Mouse (Mus musculus): ENCODE results near the gene Gm28038.

The Gm28038 gene

GRCm38 (mm10) chr2:30280743-30281142, at the start of gene Gm28038:
Gm28038 (plus strand) TSS chr2:30281043.
- no peak for ATAC-seq (ENCODE audit: low TSS enrichment)

- ATAC-seq (ENCODE audit: low TSS enrichment), result no peak
Measured at GRCm38 (mm10) chr2:30235593-30235992, 45.2 kb upstream of the Gm28038 start.

DNA sequence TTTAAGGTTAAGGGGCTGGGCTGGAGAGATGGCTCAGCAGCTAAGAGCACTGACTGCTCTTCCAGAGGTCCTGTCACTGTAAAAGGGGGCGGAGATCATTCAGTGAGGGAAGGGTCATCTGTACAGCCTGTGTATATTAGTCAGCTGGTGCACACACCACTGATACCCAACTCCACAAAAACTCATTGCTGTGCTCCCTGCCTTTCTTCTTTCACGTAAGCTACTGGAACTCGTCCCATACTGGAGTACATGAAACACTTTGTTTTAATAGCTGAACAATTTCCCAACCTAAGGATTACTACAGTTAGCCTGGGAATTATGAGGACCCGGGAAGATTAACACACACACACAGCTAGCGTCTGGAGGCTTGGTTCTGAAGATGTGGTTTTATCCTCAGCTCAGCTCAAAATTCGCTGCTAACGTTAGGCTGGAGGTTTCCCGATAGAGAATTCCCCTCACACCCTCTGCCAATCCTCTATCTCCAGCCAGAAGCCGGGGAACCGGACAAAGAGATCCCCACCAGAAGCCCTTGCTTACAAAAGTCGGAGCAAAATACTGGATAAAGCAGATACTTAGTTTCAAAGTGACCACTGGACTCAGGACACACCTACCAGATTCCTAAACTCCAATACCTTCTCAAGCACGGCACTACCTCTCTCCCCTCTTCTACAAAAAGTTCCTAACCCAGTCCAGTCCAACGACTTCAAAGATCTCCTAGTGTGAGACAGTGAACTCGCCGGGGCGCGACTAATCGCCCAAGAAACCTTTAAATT, 44.2 kb upstream of the Gm28038 start:
- no peak for ATAC-seq (ENCODE audit: low TSS enrichment)

DNA sequence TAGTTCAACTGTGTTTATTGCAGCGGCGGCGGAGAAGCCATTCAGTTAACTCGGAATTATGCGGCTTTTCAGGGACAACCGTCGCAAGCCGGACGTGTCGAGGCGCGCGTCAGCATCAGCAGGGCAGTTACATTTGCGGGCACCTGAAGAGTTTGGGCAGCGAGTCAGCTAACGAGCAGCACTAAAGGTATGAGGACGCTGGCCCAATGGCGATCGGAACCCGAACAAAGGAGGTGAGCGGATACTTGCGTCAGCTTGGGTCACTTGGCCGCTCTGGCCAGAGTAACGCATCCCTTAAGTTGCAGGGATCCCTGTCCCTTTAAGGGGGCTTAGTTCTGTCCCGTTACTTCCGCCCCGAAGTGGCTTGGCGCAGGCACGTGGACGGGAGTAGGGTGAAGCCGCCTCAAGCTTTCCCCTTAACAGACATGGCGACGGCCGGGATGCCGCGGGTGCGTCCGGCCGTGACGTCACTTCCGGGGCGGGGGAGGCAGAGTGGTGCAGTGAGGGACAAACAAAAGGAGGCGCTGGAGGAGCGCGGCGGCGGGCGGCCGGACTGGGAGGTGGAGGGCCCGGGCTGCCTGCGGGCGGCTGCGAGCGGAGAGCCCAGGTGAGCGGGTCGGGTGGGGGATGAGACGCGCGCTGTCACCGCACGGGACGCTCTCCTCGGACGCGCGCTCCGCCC, 43.5 kb upstream of the Gm28038 start, which contains the start of gene Lrrc8a:
Lrrc8a (plus strand) TSS at position 517 of the 682 bp plus-strand sequence.
- peak; percentile 94 for ATAC-seq (ENCODE audit: low TSS enrichment)

DNA sequence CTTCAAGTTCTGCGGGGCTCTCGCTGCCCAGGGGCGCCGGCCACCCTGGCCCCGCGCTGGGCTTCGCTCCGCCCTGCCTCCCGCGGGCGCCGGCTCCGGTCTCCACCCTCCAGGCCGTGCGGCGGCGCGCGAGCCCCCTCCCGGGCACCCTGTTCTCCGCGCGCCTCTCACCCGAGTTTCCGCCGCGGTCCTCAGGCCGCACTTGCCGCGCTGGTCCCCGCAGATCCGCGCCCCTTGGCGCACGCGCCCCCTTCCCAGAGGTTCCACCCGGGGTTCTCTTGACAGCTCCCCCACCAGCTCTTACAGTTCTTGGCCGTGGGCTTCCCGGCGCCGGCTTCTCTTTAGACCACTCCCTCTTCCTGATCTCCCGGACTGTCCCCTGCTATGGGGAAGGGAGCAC, 43.0 kb upstream of the Gm28038 start:
- ATAC-seq (ENCODE audit: low TSS enrichment), result peak; percentile 49

GRCm38 (mm10) chr2:30238906-30239465, 41.9 kb upstream of the Gm28038 start:
- ATAC-seq (ENCODE audit: low TSS enrichment), result no peak

DNA sequence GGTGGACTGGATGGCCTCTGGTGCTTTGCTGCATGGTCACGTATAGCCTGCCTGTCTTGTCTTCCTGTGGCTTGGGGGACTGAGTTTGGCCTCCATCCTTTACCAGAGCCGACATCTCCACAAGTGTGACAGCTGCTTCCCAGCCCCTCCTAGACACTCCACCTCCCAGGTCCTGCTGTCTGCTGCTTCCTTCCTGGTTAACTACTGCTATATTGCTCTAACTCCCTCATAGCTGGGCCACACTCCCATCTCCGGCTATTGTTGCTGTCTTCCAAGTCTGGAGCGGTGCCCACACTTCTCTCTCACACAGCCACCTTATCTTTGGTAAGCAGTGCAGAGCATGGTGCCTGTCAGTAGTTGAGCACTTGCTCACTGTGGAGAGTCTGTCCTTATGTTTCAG, 41.1 kb upstream of the Gm28038 start:
- no peak for ATAC-seq (ENCODE audit: low TSS enrichment)

- ATAC-seq (ENCODE audit: low TSS enrichment), result no peak
Measured at GRCm38 (mm10) chr2:30240267-30240666, 40.6 kb upstream of the Gm28038 start, which contains the start of gene Gm28035. Gm28035 (plus strand) TSS chr2:30240567.

GRCm38 (mm10) chr2:30242509-30242908, 38.3 kb upstream of the Gm28038 start:
- no peak for ATAC-seq (ENCODE audit: low TSS enrichment)

DNA sequence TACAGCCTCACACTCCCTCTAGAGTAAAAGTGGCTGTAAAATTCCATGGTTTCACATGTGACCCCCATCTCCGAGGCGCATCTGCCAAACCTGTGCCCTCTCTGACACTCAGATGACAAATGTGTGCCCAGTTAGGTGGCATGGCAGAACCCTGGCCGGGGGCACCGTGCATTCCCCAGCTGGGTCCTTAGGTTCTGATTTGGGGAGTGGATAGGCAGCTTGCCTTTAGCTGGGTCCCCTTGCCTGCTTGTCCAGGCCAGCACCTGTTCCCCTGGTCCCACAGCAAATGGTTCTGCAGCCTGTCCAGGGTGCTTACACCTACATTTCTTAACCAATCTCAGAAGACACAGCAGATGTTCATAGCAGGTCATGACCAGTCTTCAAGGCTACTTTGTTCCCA, 37.5 kb upstream of the Gm28038 start:
- no peak for ATAC-seq (ENCODE audit: low TSS enrichment)

- no peak for ATAC-seq (ENCODE audit: low TSS enrichment)
Measured at GRCm38 (mm10) chr2:30244595-30245178, 36.2 kb upstream of the Gm28038 start.

GRCm38 (mm10) chr2:30247036-30247435, 33.8 kb upstream of the Gm28038 start:
- ATAC-seq (ENCODE audit: low TSS enrichment), result no peak

GRCm38 (mm10) chr2:30247681-30248080, 33.2 kb upstream of the Gm28038 start:
- ATAC-seq (ENCODE audit: low TSS enrichment), result no peak

- ATAC-seq (ENCODE audit: low TSS enrichment), result peak; percentile 53; the same call in 1 of the 2 replicates
Measured at GRCm38 (mm10) chr2:30249182-30249581, 31.7 kb upstream of the Gm28038 start.

GRCm38 (mm10) chr2:30250166-30251128, 30.4 kb upstream of the Gm28038 start:
- ATAC-seq (ENCODE audit: low TSS enrichment), result no peak

- peak; percentile 22; the same call in 1 of the 2 replicates for ATAC-seq (ENCODE audit: low TSS enrichment)
Measured at GRCm38 (mm10) chr2:30251417-30252104, 29.3 kb upstream of the Gm28038 start.

DNA sequence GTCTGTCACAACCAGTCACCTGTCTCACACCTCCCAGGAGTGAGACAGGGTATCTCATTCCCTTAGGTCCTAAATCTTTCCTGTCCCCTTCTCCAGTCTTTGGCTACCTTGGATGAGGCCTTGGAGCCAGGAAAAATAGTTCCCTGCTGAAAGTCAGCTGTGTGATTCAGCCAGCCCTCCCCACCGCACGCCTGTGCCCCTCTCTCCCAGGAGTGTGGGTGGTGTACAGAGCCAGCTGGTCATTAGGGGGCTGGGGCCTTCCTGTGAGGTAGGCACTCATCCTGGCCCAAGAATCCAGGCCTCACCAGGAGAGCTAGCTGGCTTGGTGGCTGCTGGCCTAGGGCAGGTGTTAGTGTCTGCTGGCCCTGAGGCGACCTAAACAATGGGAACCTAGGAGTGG, 28.3 kb upstream of the Gm28038 start:
- peak; percentile 50; the same call in 1 of the 2 replicates for ATAC-seq (ENCODE audit: low TSS enrichment)

DNA sequence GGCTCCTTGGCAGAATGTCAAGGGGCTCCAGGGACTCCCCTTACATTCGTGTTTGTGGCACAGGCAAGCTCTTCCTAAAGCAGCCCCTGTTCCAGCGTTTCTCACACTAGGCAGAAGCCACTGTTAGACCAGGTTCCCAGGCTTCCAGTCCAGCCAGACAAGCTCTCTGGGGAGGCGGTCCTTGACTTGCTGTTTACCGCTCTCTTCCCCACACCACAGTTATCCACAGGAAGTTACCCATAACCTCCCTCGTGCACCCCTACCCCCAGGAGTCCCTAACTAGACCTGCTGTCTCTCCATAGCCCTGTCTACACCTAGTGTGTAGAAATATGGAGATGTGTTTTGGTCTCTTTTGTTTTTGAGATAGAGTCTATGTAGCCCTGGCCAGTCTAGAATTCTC, 27.0 kb upstream of the Gm28038 start:
- ATAC-seq (ENCODE audit: low TSS enrichment), result no peak

DNA sequence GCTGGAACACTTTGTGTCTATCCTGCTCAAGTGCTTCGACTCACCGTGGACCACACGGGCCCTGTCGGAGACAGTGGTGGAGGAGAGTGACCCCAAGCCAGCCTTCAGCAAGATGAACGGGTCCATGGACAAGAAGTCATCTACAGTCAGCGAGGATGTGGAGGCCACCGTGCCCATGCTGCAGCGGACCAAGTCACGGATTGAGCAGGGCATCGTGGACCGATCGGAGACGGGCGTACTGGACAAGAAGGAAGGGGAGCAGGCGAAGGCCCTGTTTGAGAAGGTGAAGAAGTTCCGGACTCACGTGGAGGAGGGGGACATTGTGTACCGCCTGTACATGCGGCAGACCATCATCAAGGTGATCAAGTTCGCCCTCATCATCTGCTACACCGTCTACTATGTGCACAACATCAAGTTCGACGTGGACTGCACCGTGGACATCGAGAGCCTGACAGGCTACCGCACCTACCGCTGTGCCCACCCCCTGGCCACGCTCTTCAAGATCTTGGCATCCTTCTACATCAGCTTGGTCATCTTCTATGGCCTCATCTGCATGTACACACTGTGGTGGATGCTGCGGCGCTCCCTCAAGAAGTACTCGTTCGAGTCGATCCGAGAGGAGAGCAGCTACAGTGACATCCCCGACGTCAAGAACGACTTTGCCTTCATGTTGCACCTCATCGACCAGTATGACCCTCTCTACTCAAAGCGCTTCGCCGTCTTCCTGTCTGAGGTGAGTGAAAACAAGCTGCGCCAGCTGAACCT, 25.0 kb upstream of the Gm28038 start:
- no peak for ATAC-seq (ENCODE audit: low TSS enrichment)
